In genomic region chr4:59336439-59336809, GRCm38 (mm10) we compare ENCODE assay signal across 13 mouse cellular contexts.
DNase-seq lines count a peak whose midpoint lies in the region; ATAC-seq and TF ChIP-seq lines count a peak whose summit lies in the region.
"Had no signal": no experiment of that assay in that cellular context is flagged by ENCODE, and none has a peak within 500 bp of the region (broad histone marks: within the 10 kb centered on the region; RNA-seq: fewer than 3 reads in every experiment).

No protein-coding gene starts in this region.

- no peaks in the 10 kb centered on the region for H3K27me3 ChIP-seq in heart, postnatal 0 days (ENCODE audit: control insufficient read depth, insufficient read depth, low read length)
- no peaks in the 10 kb centered on the region for H3K27me3 ChIP-seq in lung, postnatal 0 days (replicated peaks; ENCODE audit: insufficient read depth, low read length)
- no peaks in the 10 kb centered on the region for H3K27me3 ChIP-seq in embryonic facial prominence, embryonic 13.5 days
- no peaks in the 10 kb centered on the region for H3K27me3 ChIP-seq in limb, embryonic 14.5 days (ENCODE audit: control insufficient read depth, insufficient read depth, low read length)
- peaks cover 11% of the 10 kb centered on the region for H3K27me3 ChIP-seq in midbrain, embryonic 10.5 days (ENCODE audit: low read depth, poor library complexity, severe bottlenecking)
- H3K27me3 ChIP-seq: hindbrain, embryonic 12.5 days; midbrain, embryonic 15.5 days had no signal

- H3K36me3 ChIP-seq in heart, postnatal 0 days (replicated peaks; ENCODE audit: control insufficient read depth, insufficient read depth, low read length) = no peaks in the 10 kb centered on the region
- no peaks in the 10 kb centered on the region for H3K36me3 ChIP-seq in lung, postnatal 0 days (ENCODE audit: insufficient read depth, low read length)
- H3K36me3 ChIP-seq in embryonic facial prominence, embryonic 13.5 days = no peaks in the 10 kb centered on the region
- H3K36me3 ChIP-seq in limb, embryonic 14.5 days (ENCODE audit: control insufficient read depth, insufficient read depth, low read length) = no peaks in the 10 kb centered on the region
- H3K36me3 ChIP-seq in midbrain, embryonic 10.5 days = no peaks in the 10 kb centered on the region
- H3K36me3 ChIP-seq: hindbrain, embryonic 12.5 days; midbrain, embryonic 15.5 days had no signal

- TF ChIP-seq CTCF in heart, postnatal 0 days (IDR thresholded peaks at IDR 0.05; ENCODE audit: low read depth) = no peak
- no peak for TF ChIP-seq CTCF in lung, postnatal 0 days (IDR thresholded peaks at IDR 0.05)

- ATAC-seq in heart, postnatal 0 days (ENCODE audit: insufficient read depth, low read depth) = no peak
- no peak for ATAC-seq in lung, postnatal 0 days
- ATAC-seq in embryonic facial prominence, embryonic 13.5 days (ENCODE audit: insufficient number of reproducible peaks, insufficient read depth, low FRiP score, low TSS enrichment, low read depth) = no peak
- ATAC-seq in limb, embryonic 14.5 days (ENCODE audit: low FRiP score, low read depth) = no peak

- TF ChIP-seq EP300 in heart, postnatal 0 days (IDR thresholded peaks at IDR 0.05; ENCODE audit: low read depth) = no peak
- TF ChIP-seq EP300 in lung, postnatal 0 days (IDR thresholded peaks at IDR 0.05) = no peak

- no peak for DNase-seq in heart, postnatal 0 days (ENCODE audit: low spot score)
- DNase-seq in heart, postnatal 10 days = no peak
- DNase-seq in lung, postnatal 0 days (ENCODE audit: low spot score) = no peak
- no peak for DNase-seq in lung, adult 18-20 months
- DNase-seq in limb, embryonic 14.5 days (ENCODE audit: low spot score) = no peak
- no peak for DNase-seq in midbrain, embryonic 10.5 days (ENCODE audit: low spot score)
- DNase-seq: adrenal gland, adult 2 months; cerebellum, adult 9-11 months; kidney, adult 18-20 months had no signal

- WGBS in heart, postnatal 0 days = 36% methylated on average over 7 of the region's 7 CpGs
- 50% methylated on average over 7 of the region's 7 CpGs for WGBS in lung, postnatal 0 days
- 70% methylated on average over 7 of the region's 7 CpGs for whole genome bisulfite sequencing in embryonic facial prominence, embryonic 13.5 days
- 45% methylated on average over 7 of the region's 7 CpGs for WGBS in limb, embryonic 14.5 days
- WGBS in midbrain, embryonic 10.5 days = 89% methylated on average over 7 of the region's 7 CpGs

- H3K9me3 ChIP-seq in heart, postnatal 0 days (replicated peaks; ENCODE audit: control insufficient read depth, low read length) = no peaks in the 10 kb centered on the region
- H3K9me3 ChIP-seq in lung, postnatal 0 days (ENCODE audit: low read length) = no peaks in the 10 kb centered on the region
- H3K9me3 ChIP-seq in embryonic facial prominence, embryonic 13.5 days = no peaks in the 10 kb centered on the region
- H3K9me3 ChIP-seq in limb, embryonic 14.5 days (ENCODE audit: control insufficient read depth, low read length) = no peaks in the 10 kb centered on the region
- H3K9me3 ChIP-seq in midbrain, embryonic 10.5 days (replicated peaks) = no peaks in the 10 kb centered on the region
- H3K9me3 ChIP-seq: hindbrain, embryonic 12.5 days; midbrain, embryonic 15.5 days had no signal

- no peak overlapping the region for H3K4me2 ChIP-seq in heart, postnatal 0 days (ENCODE audit: low read depth, low read length)
- no peak overlapping the region for H3K4me2 ChIP-seq in lung, postnatal 0 days (replicated peaks; ENCODE audit: low read depth, low read length)
- no peak overlapping the region for H3K4me2 ChIP-seq in embryonic facial prominence, embryonic 13.5 days
- no peak overlapping the region for H3K4me2 ChIP-seq in limb, embryonic 14.5 days (replicated peaks; ENCODE audit: low read depth, low read length, severe bottlenecking)
- H3K4me2 ChIP-seq: hindbrain, embryonic 12.5 days; midbrain, embryonic 15.5 days had no signal

- intact Hi-C loops in heart, postnatal 10 days (cut with DNase I) = no loop called here

- H3K27ac ChIP-seq in heart, postnatal 0 days (ENCODE audit: low read depth) = peak overlapping the region; percentile 47
- H3K27ac ChIP-seq in lung, postnatal 0 days (ENCODE audit: low read length) = 0 out of 2 replicates have a peak overlapping the region, but pooled peaks have one; percentile 20
- H3K27ac ChIP-seq in embryonic facial prominence, embryonic 13.5 days = peak overlapping the region; percentile 17; the same call in 1 of the 2 replicates
- H3K27ac ChIP-seq in limb, embryonic 14.5 days (replicated peaks; ENCODE audit: low read depth, low read length) = 0 out of 2 replicates have a peak overlapping the region, but pooled peaks have one; percentile 40
- H3K27ac ChIP-seq in midbrain, embryonic 10.5 days (replicated peaks) = no peak overlapping the region
- H3K27ac ChIP-seq: hindbrain, embryonic 12.5 days; macrophage; midbrain, embryonic 15.5 days had no signal

- H3K4me1 ChIP-seq in heart, postnatal 0 days (ENCODE audit: control insufficient read depth, insufficient read depth) = peaks cover 22% of the 10 kb centered on the region
- H3K4me1 ChIP-seq in lung, postnatal 0 days (ENCODE audit: insufficient read depth, low read depth, low read length) = peaks cover 8% of the 10 kb centered on the region; the same call in 1 of the 2 replicates
- H3K4me1 ChIP-seq in embryonic facial prominence, embryonic 13.5 days = peaks cover 32% of the 10 kb centered on the region
- H3K4me1 ChIP-seq in limb, embryonic 14.5 days (ENCODE audit: control insufficient read depth, insufficient read depth, low read length) = peaks cover 24% of the 10 kb centered on the region
- H3K4me1 ChIP-seq in midbrain, embryonic 10.5 days = peaks cover 13% of the 10 kb centered on the region

- H3K4me3 ChIP-seq in heart, postnatal 0 days (ENCODE audit: low read depth, low read length) = no peak overlapping the region
- H3K4me3 ChIP-seq in lung, postnatal 0 days (ENCODE audit: low read depth, low read length) = no peak overlapping the region
- H3K4me3 ChIP-seq in embryonic facial prominence, embryonic 13.5 days = no peak overlapping the region
- no peak overlapping the region for H3K4me3 ChIP-seq in limb, embryonic 14.5 days (replicated peaks; ENCODE audit: low read length)
- no peak overlapping the region for H3K4me3 ChIP-seq in midbrain, embryonic 10.5 days
- H3K4me3 ChIP-seq: hindbrain, embryonic 12.5 days; midbrain, embryonic 15.5 days had no signal

- TF ChIP-seq POLR2A in limb, embryonic 14.5 days (IDR thresholded peaks at IDR 0.05; ENCODE audit: borderline replicate concordance, extremely low read depth, insufficient read depth, insufficient read length) = no peak

- H3K9ac ChIP-seq in heart, postnatal 0 days (replicated peaks; ENCODE audit: low read depth, low read length) = peak overlapping the region; percentile 22; the same call in 1 of the 2 replicates
- H3K9ac ChIP-seq in lung, postnatal 0 days (replicated peaks; ENCODE audit: low read depth) = no peak overlapping the region
- 0 out of 2 replicates have a peak overlapping the region, but pooled peaks have one; percentile 11 for H3K9ac ChIP-seq in embryonic facial prominence, embryonic 13.5 days
- H3K9ac ChIP-seq in limb, embryonic 14.5 days (ENCODE audit: low read depth, low read length, severe bottlenecking) = 0 out of 2 replicates have a peak overlapping the region, but pooled peaks have one; percentile 22
- H3K9ac ChIP-seq: hindbrain, embryonic 12.5 days; midbrain, embryonic 15.5 days had no signal
